Mouse (Mus musculus) neural tube, embryonic 11.5 days (tissue): Measurements from ENCODE around the gene Ankrd13b. TPM values are rescaled to one million over a fixed set of nuclear protein-coding genes. Genes with fewer than 3 reads are reported as not detected.

ENCODE experiments used
- ATAC-seq: fragments of 200-750 bp; cut with Nextera tagmentation; 2 replicates; pipeline ENCODE4 v1.8.0; 2017; ENCODE audit warnings: moderate number of reproducible peaks, mild to moderate bottlenecking, moderate TSS enrichment, moderate library complexity; ENCODE audit not compliant: insufficient read depth, low FRiP score, low TSS enrichment
- DNase-seq: peaks from one replicate; pipeline ENCODE4 v3.0.0-alpha.2; 2015; ENCODE audit warnings: low spot score
- H3K27ac ChIP-seq: fragments of 300-500 bp; sonication (generic); 2 replicates; pipeline ENCODE4 v1.5.1; 2014; ENCODE audit warnings: low read depth, mild to moderate bottlenecking, low read length
- H3K27me3 ChIP-seq: fragments of 300-500 bp; sonication (generic); 2 replicates; pipeline ENCODE4 v1.6.1; 2014; ENCODE audit warnings: mild to moderate bottlenecking, low read length, mixed read lengths; ENCODE audit not compliant: control insufficient read depth, insufficient read depth
- H3K36me3 ChIP-seq: fragments of 300-500 bp; sonication (generic); 2 replicates; pipeline ENCODE4 v1.6.1; 2014; ENCODE audit warnings: mild to moderate bottlenecking, low read length, moderate library complexity, mixed read lengths; ENCODE audit not compliant: control insufficient read depth, insufficient read depth
- H3K4me1 ChIP-seq: fragments of 300-500 bp; sonication (generic); 2 replicates; pipeline ENCODE4 v1.6.1; 2014; ENCODE audit warnings: low read length, mixed read lengths; ENCODE audit not compliant: control insufficient read depth, insufficient read depth
- H3K4me2 ChIP-seq: fragments of 300-500 bp; sonication (generic); 2 replicates; pipeline ENCODE4 v1.6.1; 2014; ENCODE audit warnings: low read depth, mild to moderate bottlenecking, moderate library complexity
- H3K4me3 ChIP-seq: fragments of 300-500 bp; sonication (generic); 2 replicates; pipeline ENCODE4 v1.5.1; 2014; ENCODE audit warnings: low read depth, low read length
- H3K9ac ChIP-seq: fragments of 300-500 bp; sonication (generic); 2 replicates; pipeline ENCODE4 v1.6.1; 2014; ENCODE audit warnings: mild to moderate bottlenecking, low read length
- H3K9me3 ChIP-seq: fragments of 300-500 bp; sonication (generic); 2 replicates; pipeline ENCODE4 v1.6.1; 2016; ENCODE audit warnings: low read length; ENCODE audit not compliant: control insufficient read depth
- WGBS: fragments of 180-500 bp; shearing (Covaris S2); extraction: QIAGEN DNeasy Blood & Tissue Kit; methylation state at CpG from one replicate; pipeline ENCODE4 v1.1.7; 2014; 5-methylcytosine and 5-hydroxymethylcytosine counted together
- polyA plus RNA-seq: library from polyadenylated mRNA; unstranded; fragments of >200 nt; fragmentation: Nextera tagmentation; extraction: Ambion mirVana; gene quantifications from 2 replicates; pipeline ENCODE4 v1.2.1, GENCODE M21; 2014

Gene Ankrd13b
- polyA plus RNA-seq, 1 experiment from 2014 or later, result 19.4 TPM

GRCm38 (mm10) chr11:77472775-77473174 lies 16.7 kb downstream of the Ankrd13b start:
- DNase-seq (no peak), ATAC-seq (no peak)
- H3K4me2 ChIP-seq, result no peak overlapping the region
- H3K27me3 ChIP-seq, result 0 out of 2 replicates have a peak, but pooled peaks cover under 1% of the 10 kb centered on the region
- H3K27ac ChIP-seq, result no peak overlapping the region
- no peaks in the 10 kb centered on the region for H3K9me3 ChIP-seq
- WGBS, result 90% methylated on average over 16 of the region's 16 CpGs
- no peak overlapping the region for H3K9ac ChIP-seq
- no peaks in the 10 kb centered on the region for H3K4me1 ChIP-seq
- H3K36me3 ChIP-seq, result peaks cover 9% of the 10 kb centered on the region
- H3K4me3 ChIP-seq, result no peak overlapping the region

GRCm38 (mm10) chr11:77471407-77471806 lies 18.1 kb downstream of the Ankrd13b start:
- Histone ChIP-seq H3K27me3 (peaks cover 14% of the 10 kb centered on the region), H3K4me3 (no peak overlapping the region), H3K9me3 (no peaks in the 10 kb centered on the region), H3K4me2 (no peak overlapping the region), H3K4me1 (no peaks in the 10 kb centered on the region), H3K9ac (no peak overlapping the region), H3K27ac (no peak overlapping the region), H3K36me3 (peaks cover 9% of the 10 kb centered on the region)
- peak; percentile 11 for DNase-seq
- WGBS, result 68% methylated on average over 29 of the region's 29 CpGs
- no peak for ATAC-seq

- Histone ChIP-seq H3K27me3 (peaks cover 30% of the 10 kb centered on the region), H3K4me2 (no peak overlapping the region), H3K4me3 (no peak overlapping the region), H3K36me3 (peaks cover 9% of the 10 kb centered on the region), H3K9me3 (no peaks in the 10 kb centered on the region), H3K9ac (no peak overlapping the region), H3K27ac (no peak overlapping the region), H3K4me1 (no peaks in the 10 kb centered on the region)
- ATAC-seq (no peak), DNase-seq (no peak)
- 83% methylated on average over 9 of the region's 9 CpGs for WGBS
Measured at GRCm38 (mm10) chr11:77468397-77468796, 21.1 kb downstream of the Ankrd13b start.

GRCm38 (mm10) chr11:77467784-77468183 lies 21.7 kb downstream of the Ankrd13b start:
- DNase-seq, result peak; percentile 74
- no peak for ATAC-seq
- Histone ChIP-seq H3K27ac (no peak overlapping the region), H3K9ac (no peak overlapping the region), H3K4me3 (no peak overlapping the region), H3K4me1 (no peaks in the 10 kb centered on the region), H3K27me3 (peaks cover 36% of the 10 kb centered on the region), H3K9me3 (no peaks in the 10 kb centered on the region), H3K36me3 (peaks cover 9% of the 10 kb centered on the region), H3K4me2 (no peak overlapping the region)
- WGBS, result 18% methylated on average over 20 of the region's 20 CpGs

DNA sequence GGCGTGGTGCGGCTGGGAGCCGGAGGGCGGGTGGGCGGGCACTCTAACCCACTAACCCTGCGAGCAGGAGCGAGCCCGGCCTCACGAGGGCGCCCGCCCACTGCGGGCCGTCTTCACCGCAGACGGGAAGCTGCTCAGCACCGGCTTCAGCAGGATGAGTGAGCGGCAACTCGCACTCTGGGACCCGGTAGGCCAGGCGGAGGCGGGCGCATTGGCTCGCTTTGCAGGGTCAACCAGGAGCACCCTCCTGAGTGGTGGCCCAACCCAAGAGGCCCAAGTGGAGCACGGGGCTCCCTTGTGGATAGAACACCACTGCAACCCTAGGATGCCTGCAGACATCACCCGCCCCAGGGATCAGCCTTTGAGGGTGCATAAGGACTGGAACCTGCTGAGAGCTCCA lies 22.3 kb downstream of the Ankrd13b start:
- Histone ChIP-seq H3K4me3 (no peak overlapping the region), H3K4me1 (no peaks in the 10 kb centered on the region), H3K27ac (no peak overlapping the region), H3K9ac (no peak overlapping the region), H3K9me3 (no peaks in the 10 kb centered on the region), H3K36me3 (peaks cover 5% of the 10 kb centered on the region), H3K4me2 (no peak overlapping the region), H3K27me3 (peaks cover 40% of the 10 kb centered on the region)
- 4% methylated on average over 25 of the region's 25 CpGs for WGBS
- ATAC-seq, result no peak
- DNase-seq, result peak; percentile 53

GRCm38 (mm10) chr11:77466544-77466943 lies 22.9 kb downstream of the Ankrd13b start:
- Histone ChIP-seq H3K36me3 (no peaks in the 10 kb centered on the region; the same call in 1 of the 2 replicates), H3K27ac (no peak overlapping the region), H3K9ac (no peak overlapping the region), H3K4me1 (no peaks in the 10 kb centered on the region), H3K4me3 (no peak overlapping the region), H3K4me2 (no peak overlapping the region), H3K27me3 (peaks cover 46% of the 10 kb centered on the region), H3K9me3 (no peaks in the 10 kb centered on the region)
- 41% methylated on average over 9 of the region's 9 CpGs for WGBS
- DNase-seq (no peak), ATAC-seq (no peak)

DNA sequence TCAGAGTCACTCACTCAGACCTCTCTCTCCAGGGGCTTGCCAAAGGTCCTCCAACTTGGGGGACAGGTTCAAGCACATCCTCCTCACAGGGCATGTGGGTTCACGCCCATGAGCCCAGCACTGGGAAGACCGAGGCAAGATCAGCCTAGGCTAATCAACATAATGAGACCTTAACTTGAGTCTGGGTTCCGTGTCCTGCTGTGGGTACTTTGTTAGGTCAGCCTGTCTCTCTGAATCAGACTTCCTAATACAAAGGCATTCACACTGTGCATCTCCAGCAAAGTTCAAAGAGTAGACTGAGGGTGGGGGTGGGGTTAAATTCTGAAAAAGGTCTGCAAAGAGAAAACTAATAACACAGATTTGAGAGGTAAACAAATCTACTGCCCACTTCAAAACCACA lies 24.4 kb downstream of the Ankrd13b start:
- H3K4me1 ChIP-seq, result no peaks in the 10 kb centered on the region
- H3K9me3 ChIP-seq, result no peaks in the 10 kb centered on the region
- ATAC-seq (no peak), DNase-seq (no peak)
- no peak overlapping the region for H3K9ac ChIP-seq
- no peaks in the 10 kb centered on the region for H3K36me3 ChIP-seq
- H3K27ac ChIP-seq, result no peak overlapping the region
- 51% methylated on average over 3 of the region's 3 CpGs for WGBS
- H3K4me3 ChIP-seq, result no peak overlapping the region
- H3K27me3 ChIP-seq, result peaks cover 46% of the 10 kb centered on the region
- no peak overlapping the region for H3K4me2 ChIP-seq

- H3K27ac ChIP-seq, result no peak overlapping the region
- H3K9ac ChIP-seq, result no peak overlapping the region
- H3K4me2 ChIP-seq, result no peak overlapping the region
- WGBS, result 49% methylated on average over 4 of the region's 4 CpGs
- H3K27me3 ChIP-seq, result peaks cover 46% of the 10 kb centered on the region
- ATAC-seq, result no peak
- H3K36me3 ChIP-seq, result no peaks in the 10 kb centered on the region
- no peaks in the 10 kb centered on the region for H3K4me1 ChIP-seq
- H3K9me3 ChIP-seq, result no peaks in the 10 kb centered on the region
- H3K4me3 ChIP-seq, result no peak overlapping the region
- DNase-seq, result no peak
Measured at GRCm38 (mm10) chr11:77464684-77465083, 24.8 kb downstream of the Ankrd13b start.

- no peak overlapping the region for H3K4me3 ChIP-seq
- DNase-seq (no peak), ATAC-seq (no peak)
- H3K9me3 ChIP-seq, result no peaks in the 10 kb centered on the region
- H3K9ac ChIP-seq, result no peak overlapping the region
- peaks cover 46% of the 10 kb centered on the region for H3K27me3 ChIP-seq
- H3K27ac ChIP-seq, result no peak overlapping the region
- H3K4me2 ChIP-seq, result no peak overlapping the region
- H3K4me1 ChIP-seq, result no peaks in the 10 kb centered on the region
- H3K36me3 ChIP-seq, result no peaks in the 10 kb centered on the region
- WGBS, result 80% methylated on average over 10 of the region's 10 CpGs
Measured at GRCm38 (mm10) chr11:77463786-77464185, 25.7 kb downstream of the Ankrd13b start.
